Mouse (Mus musculus): ENCODE measurements around the gene Wnt3. TPM values are rescaled to one million over a fixed set of nuclear protein-coding genes. Genes with fewer than 3 reads are reported as not detected.

Gene Wnt3
- polyA plus RNA-seq, 1 experiment from 2014 or later: 8.0 TPM

GRCm38 (mm10) chr11:103804126-103804525 is 30.2 kb downstream of the Wnt3 start:
- H3K4me2 ChIP-seq (ENCODE audit: low read depth): no peak overlapping the region
- H3K4me1 ChIP-seq (ENCODE audit: control insufficient read depth, insufficient read depth, low read length): peaks cover 10% of the 10 kb centered on the region

DNA sequence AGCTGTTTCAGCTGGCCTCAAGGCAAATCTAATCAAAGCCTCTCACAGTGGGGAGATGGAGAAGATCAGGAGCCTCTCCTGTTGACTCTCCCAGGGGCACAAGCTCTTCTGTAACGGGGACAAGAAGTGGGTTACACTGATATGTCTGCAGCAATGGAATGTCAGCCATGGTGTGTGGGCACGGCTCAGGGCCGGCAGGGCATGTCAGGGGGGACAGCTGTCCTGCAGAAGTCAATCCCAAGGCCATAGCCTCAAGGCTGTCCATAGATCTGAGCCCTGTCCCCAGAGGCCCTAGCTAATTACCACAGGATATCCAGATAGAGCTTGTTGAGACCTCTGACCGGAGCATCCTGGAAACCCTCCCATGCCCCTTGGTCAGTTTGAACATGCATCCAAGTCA is 30.9 kb downstream of the Wnt3 start:
- Histone ChIP-seq H3K4me3 (ENCODE audit: low read depth, low read length) (no peak overlapping the region), H3K27ac (ENCODE audit: low read depth, low read length) (no peak overlapping the region), H3K4me1 (ENCODE audit: control insufficient read depth, insufficient read depth, low read length) (peaks cover 16% of the 10 kb centered on the region), H3K27me3 (ENCODE audit: control insufficient read depth, insufficient read depth, low read length) (peaks cover 14% of the 10 kb centered on the region), H3K9ac (ENCODE audit: low read length) (no peak overlapping the region), H3K4me2 (ENCODE audit: low read depth) (no peak overlapping the region), H3K36me3 (ENCODE audit: control insufficient read depth, insufficient read depth, low read length) (no peaks in the 10 kb centered on the region), H3K9me3 (ENCODE audit: control insufficient read depth, low read length) (no peaks in the 10 kb centered on the region)
- no peak for ATAC-seq (ENCODE audit: insufficient read depth, low FRiP score, low TSS enrichment)
- no peak for DNase-seq (ENCODE audit: low spot score)
- 75% methylated on average over 4 of the region's 4 CpGs for WGBS

More at GRCm38 (mm10) chr11:103804126-103804525, 30.2 kb downstream of the Wnt3 start:
- DNase-seq (ENCODE audit: low spot score) (no peak), ATAC-seq (ENCODE audit: insufficient read depth, low FRiP score, low TSS enrichment) (no peak)
- Histone ChIP-seq H3K4me3 (ENCODE audit: low read depth, low read length) (no peak overlapping the region), H3K27ac (ENCODE audit: low read depth, low read length) (no peak overlapping the region), H3K27me3 (ENCODE audit: control insufficient read depth, insufficient read depth, low read length) (peaks cover 7% of the 10 kb centered on the region), H3K9ac (ENCODE audit: low read length) (no peak overlapping the region), H3K36me3 (ENCODE audit: control insufficient read depth, insufficient read depth, low read length) (no peaks in the 10 kb centered on the region), H3K9me3 (ENCODE audit: control insufficient read depth, low read length) (no peaks in the 10 kb centered on the region)
- 91% methylated on average over 11 of the region's 11 CpGs for WGBS

- Histone ChIP-seq H3K4me1 (ENCODE audit: control insufficient read depth, insufficient read depth, low read length) (peaks cover 25% of the 10 kb centered on the region), H3K9ac (ENCODE audit: low read length) (no peak overlapping the region), H3K9me3 (ENCODE audit: control insufficient read depth, low read length) (no peaks in the 10 kb centered on the region), H3K4me3 (ENCODE audit: low read depth, low read length) (no peak overlapping the region), H3K27ac (ENCODE audit: low read depth, low read length) (no peak overlapping the region), H3K27me3 (ENCODE audit: control insufficient read depth, insufficient read depth, low read length) (peaks cover 35% of the 10 kb centered on the region), H3K36me3 (ENCODE audit: control insufficient read depth, insufficient read depth, low read length) (0 out of 2 replicates have a peak, but pooled peaks cover 2% of the 10 kb centered on the region), H3K4me2 (ENCODE audit: low read depth) (no peak overlapping the region)
- peak; percentile 32 for DNase-seq (ENCODE audit: low spot score)
- WGBS: 34% methylated on average over 12 of the region's 12 CpGs
- no peak for ATAC-seq (ENCODE audit: insufficient read depth, low FRiP score, low TSS enrichment)
These were observed 34.0 kb downstream of the Wnt3 start for GRCm38 (mm10) chr11:103807966-103808365.

DNA sequence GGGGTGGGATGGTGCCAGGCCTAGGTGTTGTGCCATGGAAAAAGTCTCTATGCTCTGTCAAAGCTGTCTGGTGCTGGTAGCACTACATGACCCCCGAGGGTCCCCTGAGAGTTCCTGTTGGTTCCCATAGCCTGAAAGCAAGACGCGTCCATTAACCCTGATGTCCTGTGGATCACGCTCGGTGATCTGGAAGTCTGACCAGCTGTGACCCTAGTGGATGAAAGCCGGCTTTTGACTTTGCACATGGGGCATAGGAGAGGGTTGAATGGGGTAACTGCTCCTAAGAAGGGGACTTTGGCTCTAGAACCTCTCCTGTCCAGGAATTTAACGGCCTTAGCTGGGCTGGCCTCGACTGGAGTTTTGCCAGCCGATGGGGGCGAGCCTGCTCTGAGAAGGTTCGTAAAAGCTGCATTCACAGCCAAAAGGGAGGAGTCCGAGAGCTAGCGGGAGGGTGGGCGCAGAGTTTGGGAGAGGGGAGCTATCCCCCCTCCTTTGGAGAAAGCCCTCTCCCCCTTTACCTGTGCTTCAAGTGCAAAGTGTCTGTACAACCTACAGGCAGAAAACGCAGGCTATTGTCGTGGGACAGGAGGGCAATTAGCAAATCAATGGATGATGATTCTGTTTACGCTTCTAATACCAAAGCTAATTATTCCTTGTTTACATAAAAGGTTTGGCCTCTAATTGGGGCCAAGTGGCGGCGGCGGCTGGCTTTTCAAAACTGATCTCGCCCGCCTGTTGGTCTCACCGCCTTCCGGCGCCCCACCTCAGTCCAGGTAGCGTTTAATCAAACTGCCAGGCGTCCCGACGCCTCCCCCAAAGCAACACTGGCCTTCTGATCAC is 35.0 kb downstream of the Wnt3 start:
- H3K27ac ChIP-seq (ENCODE audit: low read depth, low read length): peak overlapping the region; percentile 79
- H3K4me1 ChIP-seq (ENCODE audit: control insufficient read depth, insufficient read depth, low read length): peaks cover 25% of the 10 kb centered on the region
- 0 out of 2 replicates have a peak, but pooled peaks cover 2% of the 10 kb centered on the region for H3K36me3 ChIP-seq (ENCODE audit: control insufficient read depth, insufficient read depth, low read length)
- DNase-seq (ENCODE audit: low spot score) (peak; percentile 47), ATAC-seq (ENCODE audit: insufficient read depth, low FRiP score, low TSS enrichment) (no peak)
- H3K9ac ChIP-seq (ENCODE audit: low read length): peak overlapping the region; percentile 80
- H3K4me2 ChIP-seq (ENCODE audit: low read depth): peak overlapping the region; percentile 87
- H3K27me3 ChIP-seq (ENCODE audit: control insufficient read depth, insufficient read depth, low read length): peaks cover 35% of the 10 kb centered on the region
- 2% methylated on average over 29 of the region's 29 CpGs for WGBS
- H3K9me3 ChIP-seq (ENCODE audit: control insufficient read depth, low read length): no peaks in the 10 kb centered on the region
- peak overlapping the region; percentile 54 for H3K4me3 ChIP-seq (ENCODE audit: low read depth, low read length)

- Histone ChIP-seq H3K27ac (ENCODE audit: low read depth, low read length) (peak overlapping the region; percentile 79), H3K9ac (ENCODE audit: low read length) (peak overlapping the region; percentile 80), H3K9me3 (ENCODE audit: control insufficient read depth, low read length) (no peaks in the 10 kb centered on the region), H3K4me2 (ENCODE audit: low read depth) (peak overlapping the region; percentile 87), H3K36me3 (ENCODE audit: control insufficient read depth, insufficient read depth, low read length) (0 out of 2 replicates have a peak, but pooled peaks cover 2% of the 10 kb centered on the region), H3K4me1 (ENCODE audit: control insufficient read depth, insufficient read depth, low read length) (peaks cover 25% of the 10 kb centered on the region), H3K27me3 (ENCODE audit: control insufficient read depth, insufficient read depth, low read length) (peaks cover 35% of the 10 kb centered on the region), H3K4me3 (ENCODE audit: low read depth, low read length) (peak overlapping the region; percentile 54)
- peak; percentile 71 for ATAC-seq (ENCODE audit: insufficient read depth, low FRiP score, low TSS enrichment)
- WGBS: under 1% methylated on average over 91 of the region's 107 CpGs
- peak; percentile 76 for DNase-seq (ENCODE audit: low spot score)
These were observed 36.0 kb downstream of the Wnt3 start for GRCm38 (mm10) chr11:103809611-103810598.

GRCm38 (mm10) chr11:103810631-103811030 is 36.7 kb downstream of the Wnt3 start:
- WGBS: 9% methylated on average over 12 of the region's 12 CpGs
- peak overlapping the region; percentile 87 for H3K4me2 ChIP-seq (ENCODE audit: low read depth)
- ATAC-seq (ENCODE audit: insufficient read depth, low FRiP score, low TSS enrichment) (peak; percentile 8; the same call in 1 of the 2 replicates), DNase-seq (ENCODE audit: low spot score) (no peak)
- H3K9ac ChIP-seq (ENCODE audit: low read length): peak overlapping the region; percentile 80; the same call in 1 of the 2 replicates
- no peaks in the 10 kb centered on the region for H3K9me3 ChIP-seq (ENCODE audit: control insufficient read depth, low read length)
- peaks cover 35% of the 10 kb centered on the region for H3K27me3 ChIP-seq (ENCODE audit: control insufficient read depth, insufficient read depth, low read length)
- peak overlapping the region; percentile 79 for H3K27ac ChIP-seq (ENCODE audit: low read depth, low read length)
- 0 out of 2 replicates have a peak, but pooled peaks cover 2% of the 10 kb centered on the region for H3K36me3 ChIP-seq (ENCODE audit: control insufficient read depth, insufficient read depth, low read length)
- peaks cover 31% of the 10 kb centered on the region for H3K4me1 ChIP-seq (ENCODE audit: control insufficient read depth, insufficient read depth, low read length)
- H3K4me3 ChIP-seq (ENCODE audit: low read depth, low read length): peak overlapping the region; percentile 54

GRCm38 (mm10) chr11:103811246-103811645 is 37.3 kb downstream of the Wnt3 start:
- Histone ChIP-seq H3K9ac (ENCODE audit: low read length) (no peak overlapping the region), H3K4me2 (ENCODE audit: low read depth) (no peak overlapping the region), H3K4me3 (ENCODE audit: low read depth, low read length) (no peak overlapping the region), H3K9me3 (ENCODE audit: control insufficient read depth, low read length) (no peaks in the 10 kb centered on the region), H3K4me1 (ENCODE audit: control insufficient read depth, insufficient read depth, low read length) (peaks cover 31% of the 10 kb centered on the region), H3K36me3 (ENCODE audit: control insufficient read depth, insufficient read depth, low read length) (0 out of 2 replicates have a peak, but pooled peaks cover 2% of the 10 kb centered on the region), H3K27ac (ENCODE audit: low read depth, low read length) (no peak overlapping the region), H3K27me3 (ENCODE audit: control insufficient read depth, insufficient read depth, low read length) (peaks cover 35% of the 10 kb centered on the region)
- WGBS: 39% methylated on average over 25 of the region's 25 CpGs
- no peak for DNase-seq (ENCODE audit: low spot score)
- no peak for ATAC-seq (ENCODE audit: insufficient read depth, low FRiP score, low TSS enrichment)

DNA sequence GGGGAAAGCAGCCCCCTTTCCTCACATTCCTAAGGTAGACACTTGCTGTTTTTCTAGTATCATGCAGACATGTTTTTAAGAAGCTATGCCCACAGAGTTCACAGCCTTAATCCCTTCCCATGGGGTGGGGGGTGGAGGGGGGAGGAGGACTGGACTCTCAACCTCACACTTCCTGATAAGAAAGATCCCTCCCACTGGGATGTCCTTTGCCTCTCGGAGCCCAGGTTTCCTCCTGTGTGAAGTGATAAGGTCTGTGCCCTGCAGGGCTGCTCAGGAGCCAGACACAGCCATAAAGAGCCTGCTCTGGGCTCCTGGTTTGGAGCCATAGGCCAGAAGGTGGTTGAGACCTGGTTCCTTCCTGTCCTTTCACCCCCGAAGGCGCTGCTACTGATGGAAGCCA is 40.9 kb downstream of the Wnt3 start:
- Histone ChIP-seq H3K4me2 (ENCODE audit: low read depth) (no peak overlapping the region), H3K36me3 (ENCODE audit: control insufficient read depth, insufficient read depth, low read length) (peaks cover 2% of the 10 kb centered on the region; the same call in 1 of the 2 replicates), H3K9ac (ENCODE audit: low read length) (no peak overlapping the region), H3K4me3 (ENCODE audit: low read depth, low read length) (no peak overlapping the region), H3K9me3 (ENCODE audit: control insufficient read depth, low read length) (no peaks in the 10 kb centered on the region), H3K27me3 (ENCODE audit: control insufficient read depth, insufficient read depth, low read length) (peaks cover 21% of the 10 kb centered on the region), H3K4me1 (ENCODE audit: control insufficient read depth, insufficient read depth, low read length) (peaks cover 15% of the 10 kb centered on the region), H3K27ac (ENCODE audit: low read depth, low read length) (no peak overlapping the region)
- WGBS: 58% methylated on average over 3 of the region's 3 CpGs
- ATAC-seq (ENCODE audit: insufficient read depth, low FRiP score, low TSS enrichment) (no peak), DNase-seq (ENCODE audit: low spot score) (no peak)
